Mouse (Mus musculus) small intestine, adult 2 months (tissue): ENCODE results near the gene Ppp1r13b.

Experiments used
- CTCF ChIP-seq: fragments of 200-500 bp; IDR thresholded peaks from 2 replicates; pipeline ENCODE4 v1.5.1; 2012; ENCODE audit warnings: low read depth, mild to moderate bottlenecking, control low read depth, inconsistent platforms, low read length, moderate library complexity, mixed read lengths; ENCODE audit not compliant: insufficient replicate concordance, insufficient read length; ENCODE audit errors: extremely low read depth
- POLR2A ChIP-seq: fragments of 200-500 bp; IDR thresholded peaks from 2 replicates; pipeline ENCODE4 v1.6.1; 2012; ENCODE audit warnings: low read depth, mild to moderate bottlenecking, control low read depth, inconsistent platforms, low read length, moderate library complexity

GRCm38 (mm10) chr12:111945115-111945514 lies 37.2 kb upstream of the Ppp1r13b start:
- no peak for TF ChIP-seq CTCF
- no peak for TF ChIP-seq POLR2A
